Mouse (Mus musculus): ENCODE results near the gene Khdc3. TPM values are rescaled to one million over a fixed set of nuclear protein-coding genes. Genes with fewer than 3 reads are reported as not detected.

Khdc3 gene
- not detected for polyA plus RNA-seq (2017; shearing (Covaris generic))

GRCm38 (mm10) chr9:73101536-73101935 lies at the start of gene Khdc3:
Khdc3 (plus strand) TSS chr9:73101836.

GRCm38 (mm10) chr9:73102181-73102580 lies 545 bp downstream of the Khdc3 start, which contains the start of gene Gm20509:
Gm20509 (plus strand) TSS chr9:73102470.

GRCm38 (mm10) chr9:73112919-73113906 lies 11.6 kb downstream of the Khdc3 start, which contains the start of gene Rsl24d1:
Rsl24d1 (plus strand) TSS chr9:73113426.

Other genes with a start within 250 kb of the Khdc3 start
- not detected for gene Pygo1, start 176.2 kb upstream of the Khdc3 start, polyA plus RNA-seq (2017; shearing (Covaris generic))
- 2.2 TPM for gene Dyx1c1, start 143.1 kb upstream of the Khdc3 start, polyA plus RNA-seq (2017; shearing (Covaris generic))
- gene Gm44503, start 143.0 kb upstream of the Khdc3 start, polyA plus RNA-seq (2017; shearing (Covaris generic)): not detected
- gene Ccpg1os, start 116.5 kb upstream of the Khdc3 start, polyA plus RNA-seq (2017; shearing (Covaris generic)): 8.5 TPM
- 129 TPM for gene Ccpg1, start 116.4 kb upstream of the Khdc3 start, polyA plus RNA-seq (2017; shearing (Covaris generic))
- gene Pigb, start 61.5 kb upstream of the Khdc3 start, polyA plus RNA-seq (2017; shearing (Covaris generic)): 34.4 TPM
- gene Rab27a, start 57.0 kb upstream of the Khdc3 start, polyA plus RNA-seq (2017; shearing (Covaris generic)): 51.8 TPM
- gene Gm20509, start 634 bp downstream of the Khdc3 start, polyA plus RNA-seq (2017; shearing (Covaris generic)): not detected
- gene Rsl24d1, start 11.6 kb downstream of the Khdc3 start, polyA plus RNA-seq (2017; shearing (Covaris generic)): 76.9 TPM